Mouse (Mus musculus): Measurements from ENCODE around the gene Asap2.

The Asap2 gene

GRCm38 (mm10) chr12:21209273-21209672, 219.0 kb downstream of the Asap2 start:
- no peak for DNase-seq (ENCODE audit: low read depth, low spot score)

- no peak for DNase-seq (ENCODE audit: low read depth, low spot score)
These were observed 222.6 kb downstream of the Asap2 start for GRCm38 (mm10) chr12:21212876-21213275.

- no peak for DNase-seq (ENCODE audit: low read depth, low spot score)
These were observed 224.4 kb downstream of the Asap2 start for GRCm38 (mm10) chr12:21214551-21215165.

GRCm38 (mm10) chr12:21217776-21218444, 227.7 kb downstream of the Asap2 start:
- no peak for DNase-seq (ENCODE audit: low read depth, low spot score)

GRCm38 (mm10) chr12:21220596-21220995, 230.3 kb downstream of the Asap2 start:
- no peak for DNase-seq (ENCODE audit: low read depth, low spot score)

- DNase-seq (ENCODE audit: low read depth, low spot score) = peak; percentile 22
These were observed 233.7 kb downstream of the Asap2 start for GRCm38 (mm10) chr12:21223923-21224322.

- no peak for DNase-seq (ENCODE audit: low read depth, low spot score)
These were observed 235.1 kb downstream of the Asap2 start for GRCm38 (mm10) chr12:21225358-21225757.

- DNase-seq (ENCODE audit: low read depth, low spot score) = no peak
These were observed 236.1 kb downstream of the Asap2 start for GRCm38 (mm10) chr12:21226316-21226715.

GRCm38 (mm10) chr12:21227076-21227980, 237.1 kb downstream of the Asap2 start:
- DNase-seq (ENCODE audit: low read depth, low spot score) = peak; percentile 44

- no peak for DNase-seq (ENCODE audit: low read depth, low spot score)
These were observed 238.4 kb downstream of the Asap2 start for GRCm38 (mm10) chr12:21228650-21229049.

GRCm38 (mm10) chr12:21229076-21229918, 239.0 kb downstream of the Asap2 start:
- DNase-seq (ENCODE audit: low read depth, low spot score) = peak; percentile 28

- no peak for DNase-seq (ENCODE audit: low read depth, low spot score)
These were observed 243.5 kb downstream of the Asap2 start for GRCm38 (mm10) chr12:21233727-21234126.

GRCm38 (mm10) chr12:21234560-21234959, 244.3 kb downstream of the Asap2 start:
- DNase-seq (ENCODE audit: low read depth, low spot score) = no peak

- DNase-seq (ENCODE audit: low read depth, low spot score) = no peak
These were observed 251.7 kb downstream of the Asap2 start for GRCm38 (mm10) chr12:21241965-21242364.

- DNase-seq (ENCODE audit: low read depth, low spot score) = no peak
These were observed 254.2 kb downstream of the Asap2 start for GRCm38 (mm10) chr12:21244375-21244960.

- no peak for DNase-seq (ENCODE audit: low read depth, low spot score)
These were observed 257.6 kb downstream of the Asap2 start for GRCm38 (mm10) chr12:21247711-21248392.

GRCm38 (mm10) chr12:21260494-21261256, 270.4 kb downstream of the Asap2 start:
- no peak for DNase-seq (ENCODE audit: low read depth, low spot score)

- no peak for DNase-seq (ENCODE audit: low read depth, low spot score)
These were observed 271.3 kb downstream of the Asap2 start for GRCm38 (mm10) chr12:21261521-21261920.

- no peak for DNase-seq (ENCODE audit: low read depth, low spot score)
These were observed 273.0 kb downstream of the Asap2 start for GRCm38 (mm10) chr12:21263256-21263655.

GRCm38 (mm10) chr12:21264241-21264640, 274.0 kb downstream of the Asap2 start:
- no peak for DNase-seq (ENCODE audit: low read depth, low spot score)

All from R1 (cell line).